Mouse (Mus musculus) adrenal gland, adult 8-10 months (tissue): ENCODE measurements around the gene Wdr1. TPM values are rescaled to one million over a fixed set of nuclear protein-coding genes. Genes with fewer than 3 reads are reported as not detected.

ENCODE experiments used
- DNase-seq: peaks from one replicate; pipeline ENCODE4 v3.0.0; 2022
- total RNA-seq, 4 experiments: library from RNA; stranded (reverse); gene quantifications; 2 replicates each; pipeline ENCODE4 v1.2.4; 2022

The Wdr1 gene
- total RNA-seq, 4 experiments from 2014 or later, result 119 to 140 (median 124) TPM

DNA sequence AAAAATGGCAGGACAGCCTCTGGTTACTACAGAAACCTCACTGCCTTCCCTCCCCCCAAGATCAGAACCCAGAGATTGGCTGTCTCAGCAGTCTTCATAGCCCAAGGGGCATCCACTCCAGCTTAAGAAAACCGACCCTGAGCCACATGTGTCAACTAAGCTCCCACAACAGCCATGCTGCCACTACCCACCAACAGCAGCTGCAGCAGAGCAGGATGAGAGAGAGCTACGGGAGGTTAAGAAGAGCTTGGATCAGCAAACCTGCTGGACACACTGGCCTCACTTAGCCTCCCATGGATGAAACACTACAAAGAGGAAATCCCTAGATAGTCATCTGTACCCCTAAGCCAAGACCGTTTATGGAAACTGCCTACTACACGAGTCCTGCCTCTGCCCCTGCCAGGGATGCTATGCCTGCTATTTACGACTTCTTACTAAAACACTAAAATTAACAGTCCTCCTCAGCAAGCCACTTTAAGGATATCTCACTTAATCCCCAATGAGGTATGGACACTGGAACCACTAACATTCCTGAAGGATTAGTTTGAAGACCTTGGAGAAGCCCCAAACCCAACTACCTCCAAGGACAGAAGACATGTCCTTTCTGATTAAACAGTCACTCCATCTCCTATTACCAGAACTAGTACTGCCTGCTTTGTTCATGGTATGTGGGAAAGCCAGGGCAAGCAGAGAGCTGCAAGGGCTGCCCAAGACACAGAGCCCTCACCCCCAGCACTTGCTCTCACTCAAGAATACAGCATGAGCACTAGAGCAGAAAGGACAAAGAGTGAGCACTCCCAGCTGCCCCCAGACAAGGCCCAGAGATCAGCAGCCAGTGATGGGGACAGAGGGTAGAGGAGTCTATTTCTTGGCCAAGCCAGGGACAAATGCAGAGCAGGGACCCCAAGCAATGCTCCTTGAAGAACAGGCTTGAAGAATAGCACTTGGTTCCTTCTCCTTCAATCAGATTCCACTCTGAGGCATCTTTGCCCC is 18.3 kb downstream of the Wdr1 start:
- no peak for DNase-seq

DNA sequence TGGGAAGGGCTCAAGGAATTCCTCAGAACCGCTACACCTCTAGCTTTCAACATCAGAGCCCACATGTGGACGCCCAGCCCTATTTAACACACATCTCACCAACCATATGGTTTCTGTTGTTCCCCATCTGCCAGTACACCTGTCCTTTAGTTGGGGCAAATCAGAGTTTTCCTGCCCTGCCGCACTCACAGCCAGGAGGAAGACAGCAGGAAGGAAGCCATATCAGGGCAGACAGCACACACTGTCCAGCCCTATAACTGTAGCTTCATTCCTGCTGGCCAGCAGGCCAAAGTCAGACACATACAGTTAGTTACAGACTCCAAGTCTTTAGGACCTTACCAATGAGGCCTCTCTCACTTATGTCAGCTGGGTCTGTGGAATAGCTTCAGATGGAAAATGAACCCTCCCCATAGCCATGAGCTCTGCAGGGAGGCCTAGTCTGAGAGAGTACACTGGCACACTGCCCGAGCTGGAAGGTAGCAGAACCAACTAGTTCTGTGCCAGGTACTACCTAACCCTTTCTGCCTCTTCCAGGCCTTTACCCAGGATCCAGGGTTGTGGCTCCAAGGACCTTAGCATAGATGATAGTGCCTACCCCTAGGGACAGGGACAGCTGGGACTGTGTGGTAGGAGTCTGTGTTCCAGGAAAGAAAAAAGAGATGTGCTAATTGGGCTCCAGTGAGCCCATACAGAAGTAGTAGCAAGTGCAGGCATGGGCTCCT is 19.4 kb downstream of the Wdr1 start:
- no peak for DNase-seq

DNA sequence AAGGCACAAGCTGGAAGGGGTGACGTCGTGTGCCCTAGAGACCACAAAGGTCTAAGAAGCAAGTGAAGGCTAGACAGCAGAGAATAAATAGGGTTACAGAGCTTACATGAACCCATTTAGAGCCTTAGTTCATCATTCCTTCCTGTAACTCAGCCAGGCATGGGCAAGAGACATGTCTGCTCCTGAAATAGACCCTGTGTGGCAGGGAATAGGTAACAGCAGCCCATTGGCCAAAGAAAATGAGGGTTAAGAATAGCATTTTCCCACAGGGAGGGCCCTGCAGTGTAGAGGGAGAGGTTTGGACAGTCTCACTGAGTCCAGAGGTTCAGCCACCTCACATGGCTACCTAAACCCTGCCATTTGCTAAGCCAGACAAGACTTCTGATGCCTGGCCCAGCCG is 21.3 kb downstream of the Wdr1 start:
- no peak for DNase-seq

DNA sequence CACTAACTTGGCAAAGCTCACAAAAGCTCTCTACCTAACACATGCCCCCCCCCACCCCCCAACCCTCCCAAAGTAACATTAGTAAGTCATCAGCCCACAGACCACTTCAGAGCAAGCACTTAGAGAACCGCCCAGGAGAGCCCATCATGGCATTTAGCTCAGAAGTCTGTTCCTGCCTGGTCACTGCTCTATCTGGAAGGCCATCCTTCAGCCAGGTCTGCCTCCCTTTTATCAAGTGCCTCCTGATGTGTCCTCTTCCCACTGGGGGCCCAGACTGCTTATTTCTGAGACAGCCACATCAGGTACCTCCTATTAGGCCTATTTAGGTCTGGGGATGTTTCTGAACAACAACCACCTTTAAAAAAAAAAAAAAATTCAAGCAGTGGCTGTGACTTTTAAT is 22.1 kb downstream of the Wdr1 start:
- DNase-seq, result no peak

DNA sequence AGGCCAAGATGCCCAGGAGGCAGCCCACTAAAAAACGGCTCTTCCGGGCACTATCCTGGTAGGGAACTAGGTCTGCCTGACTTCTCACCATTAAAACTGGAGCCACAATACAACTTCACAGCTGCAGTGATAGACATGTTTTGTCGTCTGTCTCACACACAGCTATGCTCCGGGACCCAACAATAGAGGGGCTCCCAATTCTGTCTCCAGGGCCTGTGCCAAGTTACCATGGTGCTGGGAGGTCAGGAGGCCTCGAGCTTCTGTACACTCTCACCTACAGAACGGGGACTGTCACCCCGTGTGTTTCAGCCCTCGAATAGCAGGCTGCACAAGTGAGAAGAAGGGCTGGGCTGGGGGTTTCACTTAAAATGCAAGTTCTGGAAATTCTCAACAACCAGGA is 24.5 kb downstream of the Wdr1 start:
- DNase-seq, result no peak

DNA sequence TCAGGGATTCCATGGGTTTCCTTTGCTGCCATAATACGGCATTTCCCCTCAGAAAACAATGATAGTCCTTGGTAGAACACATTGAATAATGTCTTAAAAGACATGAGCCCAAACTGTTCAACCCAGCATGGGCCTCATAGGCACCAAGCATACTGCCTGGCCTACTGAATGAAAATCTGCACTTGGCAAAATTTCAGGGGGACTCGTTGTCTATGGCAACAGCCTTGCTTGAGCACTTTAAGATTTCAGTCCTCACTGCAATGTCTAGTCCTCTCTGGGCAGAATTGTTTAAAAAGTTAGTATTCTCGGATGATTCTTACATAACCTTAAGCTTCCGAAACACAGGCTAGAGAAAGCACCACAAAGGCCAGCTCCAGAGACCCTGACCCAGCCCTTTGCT is 25.2 kb downstream of the Wdr1 start:
- DNase-seq, result no peak

DNA sequence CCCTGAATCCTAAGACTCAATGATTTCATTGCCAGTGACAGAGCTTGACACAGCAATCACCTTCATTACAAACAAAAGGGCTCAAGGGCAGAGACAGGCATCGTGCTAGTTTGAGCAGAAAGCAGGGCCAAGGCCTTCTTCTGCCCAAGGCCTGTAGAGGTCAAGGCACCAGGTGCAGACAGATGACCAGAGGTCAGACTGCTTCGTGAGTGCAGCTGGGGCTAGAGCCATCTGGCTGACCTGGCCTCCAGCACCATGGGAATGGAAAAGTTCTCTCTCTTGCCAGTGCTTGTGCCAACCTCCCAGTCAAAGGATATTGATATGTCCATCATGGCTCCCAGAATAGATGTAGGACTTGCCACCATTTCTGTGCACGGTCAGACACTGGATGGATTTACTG is 26.2 kb downstream of the Wdr1 start:
- DNase-seq, result no peak

DNA sequence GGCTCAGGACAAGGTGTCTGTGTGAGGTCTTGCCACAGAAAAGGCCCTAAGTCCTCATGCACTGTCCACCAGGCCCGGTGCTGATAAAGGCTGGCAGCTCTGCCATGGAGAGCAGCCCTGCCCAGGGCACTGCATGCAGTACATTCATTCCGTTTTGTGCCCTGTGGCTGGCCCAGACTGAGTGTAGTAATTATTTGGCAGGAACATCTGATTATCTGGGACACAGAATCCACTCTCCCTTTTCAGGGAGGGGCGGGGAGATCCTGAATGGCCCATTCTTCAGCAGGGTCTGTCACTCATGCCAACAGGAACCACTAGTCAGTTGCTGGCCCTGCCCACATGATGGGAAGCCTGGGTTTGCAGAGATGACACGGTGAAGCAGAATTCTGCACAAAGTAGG is 30.9 kb downstream of the Wdr1 start:
- no peak for DNase-seq

DNA sequence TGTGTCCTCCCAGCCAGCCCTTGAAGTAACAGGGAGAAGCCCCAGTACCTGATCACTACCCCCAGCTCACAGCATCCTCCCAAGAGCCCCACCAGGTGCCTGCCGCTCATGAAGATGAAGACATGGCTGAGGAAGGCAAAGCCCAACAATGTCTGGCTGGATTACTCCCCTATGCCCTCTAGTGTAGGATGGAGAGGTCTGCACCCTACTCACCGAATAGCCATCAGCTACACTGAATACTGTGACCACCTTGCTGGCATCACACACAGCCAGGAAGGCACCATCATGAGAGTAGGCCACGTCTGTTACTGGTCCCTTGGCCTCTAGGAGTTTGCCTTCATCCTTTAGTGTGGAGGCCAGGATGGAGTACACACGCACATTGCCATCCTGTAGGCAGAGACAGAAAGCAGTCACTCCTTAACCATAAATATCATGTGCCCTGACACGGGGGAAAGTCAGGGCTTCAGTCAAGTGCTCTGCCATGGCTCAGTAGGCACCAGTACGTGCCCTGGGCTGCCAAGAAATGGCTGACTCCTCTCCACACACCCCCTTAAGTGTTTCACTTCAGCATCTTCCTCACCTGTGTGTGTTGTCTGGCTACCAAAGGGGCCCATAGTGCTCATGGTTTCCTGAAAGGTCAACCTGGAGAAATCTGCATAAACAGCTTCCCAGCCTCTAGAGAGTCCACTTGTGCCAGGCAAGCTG is 33.1 kb downstream of the Wdr1 start:
- DNase-seq, result no peak

DNA sequence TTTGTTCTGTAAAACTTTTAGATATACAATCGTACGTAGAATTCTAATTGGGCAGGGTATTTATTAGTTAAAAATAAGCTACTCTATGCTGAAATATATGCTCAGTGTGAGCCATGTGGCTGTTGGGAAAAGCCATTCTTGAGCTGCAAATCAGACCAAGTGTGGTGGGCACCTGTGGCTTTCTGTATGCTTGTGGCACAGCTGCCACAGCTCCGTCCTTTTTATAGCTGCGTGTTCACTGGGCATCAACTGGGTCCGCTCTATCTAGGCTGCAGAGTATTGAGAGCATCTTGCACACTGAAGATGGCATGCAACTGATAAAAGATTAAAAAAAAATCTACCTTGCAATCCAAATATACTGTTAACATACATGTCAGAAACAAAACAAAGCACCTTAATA is 40.0 kb downstream of the Wdr1 start:
- DNase-seq, result no peak

DNA sequence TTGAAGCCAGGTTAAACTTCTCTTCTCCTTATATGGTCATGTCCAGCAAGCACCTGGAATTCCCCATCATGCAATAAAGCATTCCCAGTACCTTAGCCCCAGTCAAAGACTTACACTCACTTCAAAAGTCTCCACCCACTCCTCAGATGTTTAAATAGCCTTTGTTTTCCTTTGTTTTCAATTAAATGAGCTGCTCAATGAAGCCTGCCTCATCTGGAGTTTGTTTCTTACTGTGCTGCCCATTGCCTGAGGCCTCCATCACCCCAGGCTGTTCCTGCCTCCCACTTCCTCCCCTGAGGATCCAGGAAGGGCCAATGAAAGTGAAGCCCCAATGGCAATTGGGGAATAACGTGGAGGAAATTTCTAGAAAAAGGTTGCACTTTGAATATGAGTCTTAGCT is 42.2 kb downstream of the Wdr1 start:
- DNase-seq, result no peak

DNA sequence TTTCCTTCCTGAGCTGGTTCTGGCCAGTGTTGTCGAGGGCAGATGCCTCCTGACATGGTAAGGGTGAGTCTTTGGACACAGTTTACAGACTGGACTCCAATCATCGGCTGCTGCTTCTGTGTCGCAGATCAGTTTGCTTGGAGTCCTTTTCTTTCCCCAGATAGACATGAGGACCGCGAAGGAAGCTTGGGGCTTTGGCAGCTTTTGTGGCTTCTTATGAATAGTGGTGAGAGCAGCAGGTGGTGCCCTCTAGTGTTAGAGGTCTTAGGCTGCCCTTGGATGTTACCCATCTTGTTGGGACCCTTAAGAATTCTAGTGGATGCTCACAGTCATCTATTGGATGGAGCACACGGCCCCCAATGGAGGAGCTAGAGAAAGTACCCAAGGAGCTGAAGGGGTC is 46.8 kb downstream of the Wdr1 start:
- no peak for DNase-seq

DNA sequence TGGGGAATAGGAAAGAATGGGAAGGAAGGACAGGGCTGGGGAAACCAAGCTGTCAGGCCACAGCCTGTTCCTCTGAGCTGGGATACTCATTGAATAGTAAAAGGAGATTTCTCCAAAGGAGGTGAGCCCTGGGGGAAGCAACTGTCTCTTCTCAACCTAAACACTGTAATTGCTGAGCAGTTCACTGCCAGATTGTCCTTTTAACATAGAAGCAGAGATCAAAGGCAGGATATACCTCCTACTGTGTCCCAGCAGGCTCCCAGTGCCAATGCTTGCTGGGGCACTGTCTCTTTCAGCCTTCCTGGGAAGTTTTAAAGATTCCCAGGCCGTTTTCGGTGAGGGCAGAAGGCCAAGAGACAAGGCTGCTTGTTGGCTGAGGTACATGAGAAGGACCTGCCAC is 50.0 kb downstream of the Wdr1 start:
- DNase-seq, result no peak

DNA sequence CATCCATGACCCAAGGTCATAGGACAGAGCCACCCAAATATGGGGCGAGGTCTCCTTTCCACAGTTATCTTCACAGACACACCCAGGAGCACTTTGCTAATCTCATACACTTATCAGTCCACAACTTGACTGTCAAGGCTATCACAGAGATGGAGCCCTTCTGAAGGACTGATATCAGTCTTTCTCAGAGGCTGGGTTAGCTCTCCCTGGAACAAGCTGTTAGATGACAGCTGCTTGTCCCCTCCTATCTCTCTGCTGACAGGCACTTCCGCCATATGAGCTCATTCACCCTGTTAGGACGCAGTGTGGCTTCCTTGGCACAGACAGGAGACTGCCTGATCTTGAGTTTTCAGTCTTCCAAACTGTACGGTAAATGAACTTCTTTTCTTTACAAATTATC is 53.5 kb downstream of the Wdr1 start:
- no peak for DNase-seq

DNA sequence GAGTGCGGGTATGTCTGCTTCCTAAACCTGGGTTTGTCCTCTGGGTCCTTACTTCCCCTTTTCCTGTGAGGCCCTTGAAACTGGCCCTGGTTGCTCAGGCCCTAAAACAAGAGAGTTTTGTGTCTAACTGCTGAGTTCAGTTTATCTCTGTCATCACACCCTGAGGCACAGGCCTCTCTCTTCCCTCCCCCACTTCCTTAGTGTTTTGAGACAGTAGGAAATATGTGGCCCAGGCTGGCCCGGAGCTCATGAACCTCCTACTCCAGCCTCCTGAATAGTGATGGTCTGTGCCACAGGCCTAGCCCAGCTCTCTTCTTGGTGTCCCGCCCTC is 57.6 kb downstream of the Wdr1 start:
- no peak for DNase-seq

DNA sequence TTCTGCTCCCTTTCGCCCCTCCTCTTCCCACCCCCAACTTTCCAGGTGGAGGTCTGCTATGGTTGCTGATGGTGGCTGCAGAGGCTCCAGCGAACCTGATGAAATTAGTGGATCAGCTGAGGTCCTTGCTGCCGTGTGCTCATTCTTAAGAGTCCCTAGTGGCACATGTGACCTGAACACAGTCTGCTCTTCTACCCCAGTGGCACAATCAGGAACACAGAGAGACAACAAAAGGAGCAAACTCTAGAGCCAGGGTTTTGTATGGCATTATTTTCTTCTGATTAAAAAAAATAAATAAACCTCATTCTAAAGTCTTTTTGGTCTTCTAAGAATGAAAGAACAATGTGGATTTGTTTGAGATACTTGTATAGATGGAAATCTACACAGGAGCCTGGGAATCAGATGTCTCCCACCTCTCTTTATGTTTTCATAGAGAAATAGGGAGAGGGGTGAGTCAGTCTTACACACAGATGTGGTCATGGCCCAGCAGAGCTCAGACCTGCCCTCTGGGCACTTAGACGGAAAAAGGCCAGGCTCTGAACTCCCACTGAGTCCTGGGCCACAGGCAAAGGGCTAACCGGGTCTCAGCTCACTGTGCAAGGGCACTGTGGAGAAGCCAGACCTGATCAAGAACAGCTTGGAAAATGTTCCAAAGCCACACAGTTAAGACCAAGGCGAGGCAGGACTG is 58.1 kb downstream of the Wdr1 start:
- no peak for DNase-seq

DNA sequence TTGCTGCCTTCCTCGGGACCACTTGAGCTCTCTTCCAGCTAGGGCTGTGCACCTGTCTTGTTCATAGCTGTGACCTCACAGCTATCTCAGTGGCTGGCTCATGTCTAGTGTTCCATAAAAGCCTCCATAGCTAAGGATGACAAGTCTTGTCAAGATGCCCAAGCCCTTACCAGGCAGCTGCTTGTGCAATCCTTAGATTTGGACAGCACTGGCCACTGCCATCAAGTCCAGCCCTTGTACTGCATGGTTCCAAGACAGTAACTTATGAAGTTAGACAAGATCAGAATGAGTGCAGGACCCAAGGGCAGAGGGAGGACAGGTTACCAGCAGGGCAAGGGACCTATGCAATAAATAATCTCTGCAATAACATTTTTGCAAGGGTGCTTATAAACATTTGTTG is 58.9 kb downstream of the Wdr1 start:
- DNase-seq, result no peak

DNA sequence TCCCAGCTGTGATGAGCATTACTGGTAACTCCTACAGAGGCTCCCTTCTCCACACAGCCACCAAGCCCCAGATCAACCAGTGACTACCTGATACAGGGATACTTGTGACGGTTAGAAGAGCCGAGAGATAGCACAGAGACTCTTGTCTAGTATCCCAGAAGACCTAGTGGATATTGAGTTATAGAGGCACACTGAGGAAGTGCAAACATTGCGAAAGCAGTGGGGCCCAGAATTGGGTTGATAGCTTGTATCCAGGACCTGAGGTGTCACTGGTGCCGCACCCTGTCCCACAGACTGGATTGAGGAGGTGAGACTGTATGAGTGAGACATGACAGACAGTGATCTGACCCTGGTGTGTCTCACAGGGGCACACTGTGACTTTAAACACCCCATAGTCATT is 60.0 kb downstream of the Wdr1 start, which contains the start of gene Slc2a9:
Gene Slc2a9 (minus strand): TSS at position 152 of the 400 bp plus-strand sequence.
- DNase-seq, result no peak

DNA sequence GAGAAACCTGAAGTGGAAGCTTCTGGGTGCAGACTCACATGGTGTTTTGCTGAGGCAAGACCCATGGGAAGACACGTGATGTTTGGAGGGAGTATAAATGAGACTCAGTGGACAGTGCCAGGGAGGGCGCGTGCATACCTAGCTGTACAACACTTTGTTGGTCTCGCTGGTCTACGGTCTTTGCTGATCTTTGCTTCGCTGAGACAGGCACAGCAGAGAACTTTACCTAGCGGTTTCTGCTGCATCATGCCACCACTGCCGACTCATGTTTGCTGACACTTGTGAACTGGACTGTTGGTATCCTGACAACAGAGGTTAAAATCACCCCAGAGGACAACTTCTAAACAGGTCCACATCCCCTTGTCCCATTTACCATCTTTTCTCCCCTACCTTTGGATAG is 63.0 kb downstream of the Wdr1 start:
- DNase-seq, result no peak

DNA sequence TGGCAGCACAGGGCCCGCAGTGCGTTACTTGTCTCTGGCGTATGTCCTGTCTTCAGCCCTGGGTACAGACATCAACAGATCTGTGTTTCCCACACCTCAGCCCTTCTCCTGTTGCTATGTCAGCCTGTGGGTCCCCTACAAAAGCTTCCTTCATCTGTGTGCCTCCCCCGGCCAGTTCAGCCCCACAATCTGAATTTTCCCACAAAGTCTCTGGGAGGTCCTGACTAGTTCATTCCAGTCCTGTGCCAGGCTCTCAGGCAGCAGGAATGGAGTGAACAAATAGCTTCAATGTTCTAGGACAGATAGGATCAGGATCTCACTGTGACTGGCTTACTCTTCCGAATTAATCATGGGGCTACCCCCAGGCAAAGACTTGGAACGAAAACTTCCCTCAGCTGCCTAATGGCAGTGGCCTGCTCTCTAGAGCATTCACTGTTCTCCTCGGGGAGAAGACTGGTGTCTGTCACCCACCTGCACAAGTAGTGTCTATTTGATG is 63.7 kb downstream of the Wdr1 start:
- no peak for DNase-seq

DNA sequence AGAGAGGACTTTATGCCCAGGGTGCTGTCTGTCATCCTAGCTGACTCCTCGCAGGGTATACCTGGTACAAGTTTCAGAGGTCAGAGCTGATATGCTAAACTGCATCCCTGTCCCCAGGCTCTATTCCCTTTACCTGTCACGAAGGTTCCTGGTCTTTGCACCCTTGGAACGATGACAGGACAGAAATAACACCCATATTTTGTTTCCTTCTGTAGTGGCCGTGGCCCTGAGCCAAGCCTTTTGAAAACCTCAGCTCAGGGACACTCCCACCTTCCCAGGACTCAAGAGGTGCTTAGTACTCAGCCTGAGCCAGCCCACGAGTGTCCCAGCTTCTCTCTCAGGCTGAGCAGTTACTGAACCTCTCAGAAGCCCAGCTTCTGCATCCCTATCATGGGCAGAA is 64.5 kb downstream of the Wdr1 start:
- no peak for DNase-seq

DNA sequence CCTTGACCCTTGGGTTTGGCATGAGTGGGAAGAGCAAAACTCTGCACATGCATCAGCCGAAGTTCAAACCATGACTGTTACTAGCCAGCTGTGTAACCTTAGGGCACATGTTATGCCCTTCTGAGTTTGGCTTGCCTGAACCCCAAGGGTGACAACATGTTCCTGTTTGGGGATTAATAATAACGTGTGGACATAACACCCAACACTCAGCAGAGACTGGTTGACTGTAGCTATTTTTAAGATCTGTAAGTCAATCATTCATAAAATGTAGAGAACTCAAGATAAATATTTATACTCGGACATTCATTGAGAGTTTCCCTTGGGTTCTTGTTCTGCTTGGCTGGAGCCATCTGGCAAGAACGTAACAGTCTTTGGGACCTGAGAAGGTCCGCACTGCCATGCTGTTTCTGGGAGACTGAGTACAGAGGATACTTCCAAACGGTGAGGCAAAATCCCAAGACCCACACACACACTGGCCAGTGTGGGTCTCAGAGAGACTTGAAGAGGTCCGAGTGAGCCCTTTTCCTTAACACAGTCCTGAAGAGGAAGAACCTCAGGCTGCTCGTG is 66.4 kb downstream of the Wdr1 start:
- no peak for DNase-seq
